Mouse (Mus musculus): ENCODE measurements around the gene Mpc1. TPM values are rescaled to one million over a fixed set of nuclear protein-coding genes. Genes with fewer than 3 reads are reported as not detected.
A peak's percentile ranks its signal among the peaks of the same experiment; 100 is the strongest.

Mpc1 gene
- polyA plus RNA-seq, 1 experiment from 2014 or later, result 87.9 TPM

- H3K4me3 ChIP-seq (ENCODE audit: low read depth, low read length), result no peak overlapping the region
- H3K9ac ChIP-seq (ENCODE audit: low read length), result no peak overlapping the region
- WGBS, result 77% methylated on average over 4 of the region's 4 CpGs
- no peak overlapping the region for H3K27ac ChIP-seq (ENCODE audit: low read depth, low read length)
- no peak overlapping the region for H3K4me2 ChIP-seq (ENCODE audit: low read depth, low read length, severe bottlenecking)
- ATAC-seq (replicated peaks; ENCODE audit: low FRiP score) (no peak), DNase-seq (ENCODE audit: low spot score) (no peak)
- no peaks in the 10 kb centered on the region for H3K36me3 ChIP-seq (ENCODE audit: control insufficient read depth, insufficient read depth, low read length)
- no peaks in the 10 kb centered on the region for H3K9me3 ChIP-seq (ENCODE audit: control insufficient read depth, low read length)
- no peaks in the 10 kb centered on the region for H3K27me3 ChIP-seq (ENCODE audit: control insufficient read depth, insufficient read depth, low read length)
- H3K4me1 ChIP-seq (replicated peaks; ENCODE audit: control insufficient read depth, insufficient read depth, low read length), result no peaks in the 10 kb centered on the region
Observed at GRCm38 (mm10) chr17:8301515-8301914, 18.8 kb downstream of the Mpc1 start.

GRCm38 (mm10) chr17:8302772-8303438 is 20.2 kb downstream of the Mpc1 start:
- Histone ChIP-seq H3K4me2 (ENCODE audit: low read depth, low read length, severe bottlenecking) (no peak overlapping the region), H3K27me3 (ENCODE audit: control insufficient read depth, insufficient read depth, low read length) (no peaks in the 10 kb centered on the region), H3K27ac (ENCODE audit: low read depth, low read length) (no peak overlapping the region), H3K9me3 (ENCODE audit: control insufficient read depth, low read length) (no peaks in the 10 kb centered on the region), H3K4me3 (ENCODE audit: low read depth, low read length) (no peak overlapping the region), H3K9ac (ENCODE audit: low read length) (no peak overlapping the region), H3K36me3 (ENCODE audit: control insufficient read depth, insufficient read depth, low read length) (no peaks in the 10 kb centered on the region), H3K4me1 (replicated peaks; ENCODE audit: control insufficient read depth, insufficient read depth, low read length) (no peaks in the 10 kb centered on the region)
- DNase-seq (ENCODE audit: low spot score), result no peak
- WGBS, result 74% methylated on average over 7 of the region's 7 CpGs
- no peak for ATAC-seq (replicated peaks; ENCODE audit: low FRiP score)

- no peak for DNase-seq (ENCODE audit: low spot score)
- no peak for ATAC-seq (replicated peaks; ENCODE audit: low FRiP score)
- Histone ChIP-seq H3K9ac (ENCODE audit: low read length) (no peak overlapping the region), H3K4me3 (ENCODE audit: low read depth, low read length) (no peak overlapping the region), H3K36me3 (ENCODE audit: control insufficient read depth, insufficient read depth, low read length) (no peaks in the 10 kb centered on the region), H3K27ac (ENCODE audit: low read depth, low read length) (no peak overlapping the region), H3K4me1 (replicated peaks; ENCODE audit: control insufficient read depth, insufficient read depth, low read length) (no peaks in the 10 kb centered on the region), H3K27me3 (ENCODE audit: control insufficient read depth, insufficient read depth, low read length) (no peaks in the 10 kb centered on the region), H3K9me3 (ENCODE audit: control insufficient read depth, low read length) (no peaks in the 10 kb centered on the region), H3K4me2 (ENCODE audit: low read depth, low read length, severe bottlenecking) (no peak overlapping the region)
- 67% methylated on average over 5 of the region's 5 CpGs for WGBS
Observed at GRCm38 (mm10) chr17:8303671-8304070, 21.0 kb downstream of the Mpc1 start.

- Histone ChIP-seq H3K27me3 (ENCODE audit: control insufficient read depth, insufficient read depth, low read length) (no peaks in the 10 kb centered on the region), H3K9me3 (ENCODE audit: control insufficient read depth, low read length) (no peaks in the 10 kb centered on the region), H3K9ac (ENCODE audit: low read length) (no peak overlapping the region), H3K27ac (ENCODE audit: low read depth, low read length) (no peak overlapping the region), H3K36me3 (ENCODE audit: control insufficient read depth, insufficient read depth, low read length) (no peaks in the 10 kb centered on the region), H3K4me3 (ENCODE audit: low read depth, low read length) (no peak overlapping the region), H3K4me1 (replicated peaks; ENCODE audit: control insufficient read depth, insufficient read depth, low read length) (no peaks in the 10 kb centered on the region), H3K4me2 (ENCODE audit: low read depth, low read length, severe bottlenecking) (no peak overlapping the region)
- DNase-seq (ENCODE audit: low spot score) (no peak), ATAC-seq (replicated peaks; ENCODE audit: low FRiP score) (no peak)
- 33% methylated on average over 3 of the region's 3 CpGs for WGBS
Observed at GRCm38 (mm10) chr17:8305801-8306200, 23.1 kb downstream of the Mpc1 start.

DNA sequence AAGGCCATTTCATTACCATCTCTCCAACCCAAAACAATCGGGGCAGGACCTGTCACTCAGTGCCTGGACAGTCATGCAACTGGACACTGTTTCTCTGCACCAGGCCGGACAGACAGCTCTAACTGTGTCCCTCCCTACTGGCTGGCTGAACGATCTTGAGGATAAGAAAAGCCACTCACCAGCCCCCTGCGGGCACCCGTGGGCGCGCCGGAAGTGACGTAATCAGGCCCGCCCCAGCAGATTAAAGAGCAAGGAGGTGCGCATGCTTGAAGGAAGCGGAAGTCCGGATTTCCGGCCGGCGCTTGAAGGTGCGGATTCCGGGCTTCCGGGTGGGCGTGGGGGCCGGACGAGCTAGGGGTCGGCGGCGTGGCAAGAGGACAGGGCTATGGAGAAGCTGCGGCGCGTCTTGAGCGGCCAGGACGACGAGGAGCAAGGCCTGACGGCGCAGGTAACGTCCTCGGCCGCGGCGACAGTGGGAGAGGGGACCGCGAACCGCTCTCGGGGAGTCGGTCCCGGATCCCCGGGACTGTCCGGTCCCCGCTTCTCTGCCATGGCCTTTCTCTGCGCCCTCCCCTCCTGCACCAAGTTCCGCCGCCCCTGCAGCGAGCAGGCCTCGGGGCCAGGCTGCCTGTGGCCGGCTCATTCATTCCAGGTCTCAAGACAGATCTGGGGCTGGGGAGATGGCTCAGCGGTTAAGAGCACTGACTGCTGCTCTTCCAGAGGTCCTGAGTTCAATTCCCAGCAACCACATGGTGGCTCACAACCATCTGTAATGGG is 28.3 kb downstream of the Mpc1 start, which contains the start of gene Sft2d1:
Gene Sft2d1 (plus strand): TSS at position 265 of the 777 bp plus-strand sequence.
- ATAC-seq (replicated peaks; ENCODE audit: low FRiP score) (peak; percentile 96), DNase-seq (ENCODE audit: low spot score) (peak; percentile 97)
- Histone ChIP-seq H3K4me1 (replicated peaks; ENCODE audit: control insufficient read depth, insufficient read depth, low read length) (peaks cover 3% of the 10 kb centered on the region), H3K9ac (ENCODE audit: low read length) (peak within 1 kb of the TSS; percentile 74), H3K4me3 (ENCODE audit: low read depth, low read length) (peak within 1 kb of the TSS; percentile 77), H3K27ac (ENCODE audit: low read depth, low read length) (peak within 1 kb of the TSS; percentile 43), H3K9me3 (ENCODE audit: control insufficient read depth, low read length) (no peaks in the 10 kb centered on the region), H3K27me3 (ENCODE audit: control insufficient read depth, insufficient read depth, low read length) (no peaks in the 10 kb centered on the region), H3K4me2 (ENCODE audit: low read depth, low read length, severe bottlenecking) (peak within 1 kb of the TSS; percentile 68), H3K36me3 (ENCODE audit: control insufficient read depth, insufficient read depth, low read length) (no peaks in the 10 kb centered on the region)
- under 1% methylated on average over 52 of the region's 54 CpGs for WGBS

DNA sequence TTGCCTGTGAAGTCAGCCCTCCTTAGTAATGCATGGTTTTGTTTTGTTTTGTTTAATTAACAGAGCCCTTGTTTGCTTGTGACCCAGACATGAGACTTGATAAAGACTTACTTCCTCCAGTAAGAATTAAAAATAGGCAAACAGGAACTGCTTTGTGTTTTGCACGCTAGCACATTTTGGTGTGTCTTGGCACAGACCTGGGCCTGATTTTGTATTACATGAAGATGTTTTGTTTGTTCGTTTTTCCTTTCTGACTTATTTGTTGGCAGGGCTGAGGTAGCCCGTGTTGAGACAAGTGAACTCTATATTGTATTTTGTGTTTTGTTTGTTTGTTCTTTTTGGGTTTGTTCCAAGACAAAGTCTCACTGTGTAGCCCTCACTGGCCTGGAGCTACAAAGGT is 29.0 kb downstream of the Mpc1 start:
- 64% methylated on average over 3 of the region's 3 CpGs for WGBS
- Histone ChIP-seq H3K36me3 (ENCODE audit: control insufficient read depth, insufficient read depth, low read length) (no peaks in the 10 kb centered on the region), H3K27me3 (ENCODE audit: control insufficient read depth, insufficient read depth, low read length) (no peaks in the 10 kb centered on the region), H3K9ac (ENCODE audit: low read length) (peak overlapping the region; percentile 21), H3K27ac (ENCODE audit: low read depth, low read length) (no peak overlapping the region), H3K9me3 (ENCODE audit: control insufficient read depth, low read length) (no peaks in the 10 kb centered on the region), H3K4me2 (ENCODE audit: low read depth, low read length, severe bottlenecking) (peak overlapping the region; percentile 68), H3K4me1 (replicated peaks; ENCODE audit: control insufficient read depth, insufficient read depth, low read length) (peaks cover 3% of the 10 kb centered on the region), H3K4me3 (ENCODE audit: low read depth, low read length) (peak overlapping the region; percentile 77)
- ATAC-seq (replicated peaks; ENCODE audit: low FRiP score) (no peak), DNase-seq (ENCODE audit: low spot score) (no peak)

- no peaks in the 10 kb centered on the region for H3K27me3 ChIP-seq (ENCODE audit: control insufficient read depth, insufficient read depth, low read length)
- no peak overlapping the region for H3K27ac ChIP-seq (ENCODE audit: low read depth, low read length)
- H3K4me1 ChIP-seq (replicated peaks; ENCODE audit: control insufficient read depth, insufficient read depth, low read length), result peaks cover 3% of the 10 kb centered on the region
- H3K4me3 ChIP-seq (ENCODE audit: low read depth, low read length), result no peak overlapping the region
- H3K36me3 ChIP-seq (ENCODE audit: control insufficient read depth, insufficient read depth, low read length), result no peaks in the 10 kb centered on the region
- DNase-seq (ENCODE audit: low spot score) (no peak), ATAC-seq (replicated peaks; ENCODE audit: low FRiP score) (no peak)
- 94% methylated on average over 3 of the region's 3 CpGs for WGBS
- H3K9ac ChIP-seq (ENCODE audit: low read length), result no peak overlapping the region
- no peak overlapping the region for H3K4me2 ChIP-seq (ENCODE audit: low read depth, low read length, severe bottlenecking)
- H3K9me3 ChIP-seq (ENCODE audit: control insufficient read depth, low read length), result no peaks in the 10 kb centered on the region
Observed at GRCm38 (mm10) chr17:8313976-8314375, 31.3 kb downstream of the Mpc1 start.

- Histone ChIP-seq H3K4me2 (ENCODE audit: low read depth, low read length, severe bottlenecking) (no peak overlapping the region), H3K36me3 (ENCODE audit: control insufficient read depth, insufficient read depth, low read length) (no peaks in the 10 kb centered on the region), H3K27ac (ENCODE audit: low read depth, low read length) (no peak overlapping the region), H3K4me1 (replicated peaks; ENCODE audit: control insufficient read depth, insufficient read depth, low read length) (peaks cover 3% of the 10 kb centered on the region), H3K4me3 (ENCODE audit: low read depth, low read length) (no peak overlapping the region), H3K27me3 (ENCODE audit: control insufficient read depth, insufficient read depth, low read length) (no peaks in the 10 kb centered on the region), H3K9ac (ENCODE audit: low read length) (no peak overlapping the region), H3K9me3 (ENCODE audit: control insufficient read depth, low read length) (no peaks in the 10 kb centered on the region)
- 100% methylated on average over 1 of the region's 1 CpGs for WGBS
- DNase-seq (ENCODE audit: low spot score) (no peak), ATAC-seq (replicated peaks; ENCODE audit: low FRiP score) (no peak)
Observed at GRCm38 (mm10) chr17:8316251-8316650, 33.5 kb downstream of the Mpc1 start.
